33 mouse cellular contexts compared by ENCODE assay signal in the genomic region with DNA sequence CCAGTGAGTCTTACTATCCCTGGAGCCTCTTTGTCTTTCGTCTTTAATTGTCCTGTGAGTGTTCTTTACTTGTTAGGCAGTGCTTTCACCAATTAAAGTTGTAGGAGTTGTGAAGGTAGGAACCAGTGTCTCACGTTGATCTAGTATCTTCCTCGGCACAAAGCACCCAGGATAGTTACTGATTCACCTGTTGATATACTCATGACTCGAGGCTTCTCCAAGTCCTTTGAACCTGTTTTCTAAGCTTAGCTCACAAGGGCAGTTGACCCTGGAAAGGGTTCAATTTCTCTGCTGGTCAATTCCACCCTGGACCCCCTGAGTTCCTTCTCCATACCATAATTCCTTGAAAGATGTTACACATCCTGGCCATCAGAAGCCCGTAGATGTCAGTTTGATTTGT. TPM values are rescaled to one million over a fixed set of nuclear protein-coding genes. Genes with fewer than 3 reads are reported as not detected.
"Had no signal": no experiment of that assay in that cellular context is flagged by ENCODE, and none has a peak within 500 bp of the region (broad histone marks: within the 10 kb centered on the region; RNA-seq: fewer than 3 reads in every experiment).

No protein-coding gene starts in this region.

- H3K9ac ChIP-seq: limb, embryonic 12.5 days; limb, embryonic 13.5 days; limb, embryonic 15.5 days; liver, embryonic 12.5 days; liver, embryonic 13.5 days; liver, embryonic 14.5 days; liver, embryonic 15.5 days; liver, postnatal 0 days; lung, embryonic 14.5 days; lung, embryonic 15.5 days; midbrain, embryonic 12.5 days; midbrain, embryonic 13.5 days; midbrain, embryonic 15.5 days; neural tube, embryonic 12.5 days; neural tube, embryonic 13.5 days had no signal

- H3K27me3 ChIP-seq: limb, embryonic 12.5 days; limb, embryonic 15.5 days; liver, embryonic 12.5 days; liver, embryonic 13.5 days; liver, embryonic 15.5 days; lung, embryonic 15.5 days; midbrain, embryonic 15.5 days; neural tube, embryonic 12.5 days had no signal

- H3K27ac ChIP-seq: limb, embryonic 10.5 days; limb, embryonic 12.5 days; limb, embryonic 13.5 days; limb, embryonic 15.5 days; liver, embryonic 12.5 days; liver, embryonic 13.5 days; liver, embryonic 14.5 days; liver, embryonic 15.5 days; lung, embryonic 15.5 days; macrophage; midbrain, embryonic 10.5 days; midbrain, embryonic 12.5 days; midbrain, embryonic 13.5 days; midbrain, embryonic 15.5 days; neural tube, embryonic 12.5 days; neural tube, embryonic 13.5 days had no signal

- ATAC-seq: liver, embryonic 12.5 days; liver, postnatal 0 days; lung, postnatal 0 days; midbrain, embryonic 13.5 days; midbrain, embryonic 15.5 days; midbrain, embryonic 16.5 days had no signal

- H3K36me3 ChIP-seq: limb, embryonic 10.5 days; limb, embryonic 12.5 days; limb, embryonic 13.5 days; limb, embryonic 15.5 days; liver, embryonic 12.5 days; liver, embryonic 13.5 days; liver, embryonic 15.5 days; lung, embryonic 15.5 days; midbrain, embryonic 10.5 days; midbrain, embryonic 12.5 days; midbrain, embryonic 13.5 days; midbrain, embryonic 15.5 days; neural tube, embryonic 12.5 days; neural tube, embryonic 13.5 days had no signal

- DNase-seq: left cerebral cortex, postnatal 4 days; liver; liver, embryonic 13.5 days; liver, postnatal 0 days; lung, adult 18-20 months; lung, adult 2 months; lung, embryonic 14.5 days; lung, postnatal 10 days; lung, postnatal 14 days; lung, postnatal 36 days; lung, postnatal 4 days; midbrain, embryonic 14.5 days had no signal

- H3K4me1 ChIP-seq: limb, embryonic 12.5 days; limb, embryonic 13.5 days; limb, embryonic 15.5 days; liver, embryonic 12.5 days; liver, embryonic 13.5 days; liver, embryonic 15.5 days; lung, embryonic 15.5 days; megakaryocyte, embryonic 14.5 days; midbrain, embryonic 15.5 days had no signal

- H3K4me2 ChIP-seq: limb, embryonic 12.5 days; limb, embryonic 13.5 days; limb, embryonic 15.5 days; liver, embryonic 11.5 days; liver, embryonic 12.5 days; liver, embryonic 13.5 days; liver, embryonic 15.5 days; lung, embryonic 14.5 days; lung, embryonic 15.5 days; midbrain, embryonic 11.5 days; midbrain, embryonic 12.5 days; midbrain, embryonic 13.5 days; midbrain, embryonic 15.5 days; neural tube, embryonic 12.5 days; neural tube, embryonic 13.5 days had no signal

- H3K4me3 ChIP-seq: limb, embryonic 10.5 days; limb, embryonic 12.5 days; limb, embryonic 13.5 days; limb, embryonic 15.5 days; liver, embryonic 12.5 days; liver, embryonic 13.5 days; liver, embryonic 15.5 days; lung, embryonic 15.5 days; megakaryocyte, embryonic 14.5 days; midbrain, embryonic 10.5 days; midbrain, embryonic 12.5 days; midbrain, embryonic 13.5 days; midbrain, embryonic 15.5 days; myocyte; neural tube, embryonic 12.5 days; neural tube, embryonic 13.5 days had no signal

- H3K9me3 ChIP-seq: limb, embryonic 10.5 days; limb, embryonic 12.5 days; limb, embryonic 13.5 days; limb, embryonic 15.5 days; liver, embryonic 12.5 days; liver, embryonic 13.5 days; liver, embryonic 15.5 days; lung, embryonic 15.5 days; midbrain, embryonic 10.5 days; midbrain, embryonic 12.5 days; midbrain, embryonic 13.5 days; midbrain, embryonic 15.5 days; neural tube, embryonic 12.5 days; neural tube, embryonic 13.5 days had no signal

RNA-seq across cellular contexts. Expression of a gene that starts 26.9 kb away (rescaled TPM):
- polyA plus RNA-seq: macrophage had no signal
